Mouse (Mus musculus): ENCODE data around the gene Zmpste24.

- TF ChIP-seq CTCF (IDR thresholded peaks at IDR 0.05; ENCODE audit: control insufficient read depth, insufficient read depth, insufficient replicate concordance, low read depth, low read length) = no peak
- TF ChIP-seq POLR2A (IDR thresholded peaks at IDR 0.05; ENCODE audit: control insufficient read depth, low read depth, low read length) = no peak
Observed at GRCm38 (mm10) chr4:121039331-121040115, 58.5 kb downstream of the Zmpste24 start, which contains the start of gene Col9a2.

Measured in testis, adult 2 months (tissue).